Mouse (Mus musculus): ENCODE data around the gene Ccnt1. TPM values are rescaled to one million over a fixed set of nuclear protein-coding genes. Genes with fewer than 3 reads are reported as not detected.
A peak's percentile ranks its signal among the peaks of the same experiment; 100 is the strongest.

Ccnt1 gene
- polyA plus RNA-seq, 1 experiment = 26.8 TPM

- DNase-seq = no peak
- no peak overlapping the region for H3K27ac ChIP-seq (ENCODE audit: control insufficient read depth, insufficient read depth, low read length)
- H3K4me3 ChIP-seq (ENCODE audit: control insufficient read depth, insufficient read depth, low read length) = no peak overlapping the region
- peaks cover 1% of the 10 kb centered on the region for H3K4me1 ChIP-seq (replicated peaks; ENCODE audit: control insufficient read depth, insufficient read depth, low read length)
- no peak for TF ChIP-seq CTCF (IDR thresholded peaks at IDR 0.05; ENCODE audit: borderline replicate concordance, control insufficient read depth, extremely low read depth, insufficient read depth, low read length, poor library complexity)
- TF ChIP-seq POLR2A (IDR thresholded peaks at IDR 0.05; ENCODE audit: control insufficient read depth, extremely low read depth, insufficient read depth, low read length, poor library complexity) = no peak
- no peaks in the 10 kb centered on the region for H3K27me3 ChIP-seq (ENCODE audit: control insufficient read depth, insufficient read depth, low read length)
- peaks cover 13% of the 10 kb centered on the region for H3K36me3 ChIP-seq (ENCODE audit: control insufficient read depth, insufficient read depth, low read length)
- WGBS = 75% methylated on average over 4 of the region's 4 CpGs
These were observed 32.8 kb downstream of the Ccnt1 start for GRCm38 (mm10) chr15:98537923-98538322.

- no peak overlapping the region for H3K4me3 ChIP-seq (ENCODE audit: control insufficient read depth, insufficient read depth, low read length)
- H3K27me3 ChIP-seq (ENCODE audit: control insufficient read depth, insufficient read depth, low read length) = no peaks in the 10 kb centered on the region
- 91% methylated on average over 8 of the region's 8 CpGs for WGBS
- H3K36me3 ChIP-seq (ENCODE audit: control insufficient read depth, insufficient read depth, low read length) = peaks cover 5% of the 10 kb centered on the region; the same call in 1 of the 2 replicates
- no peak for DNase-seq
- H3K27ac ChIP-seq (ENCODE audit: control insufficient read depth, insufficient read depth, low read length) = no peak overlapping the region
- no peak for TF ChIP-seq POLR2A (IDR thresholded peaks at IDR 0.05; ENCODE audit: control insufficient read depth, extremely low read depth, insufficient read depth, low read length, poor library complexity)
- no peak for TF ChIP-seq CTCF (IDR thresholded peaks at IDR 0.05; ENCODE audit: borderline replicate concordance, control insufficient read depth, extremely low read depth, insufficient read depth, low read length, poor library complexity)
- H3K4me1 ChIP-seq (replicated peaks; ENCODE audit: control insufficient read depth, insufficient read depth, low read length) = peaks cover 8% of the 10 kb centered on the region
These were observed 33.8 kb downstream of the Ccnt1 start for GRCm38 (mm10) chr15:98536828-98537510.

- Histone ChIP-seq H3K27me3 (ENCODE audit: control insufficient read depth, insufficient read depth, low read length) (no peaks in the 10 kb centered on the region), H3K36me3 (ENCODE audit: control insufficient read depth, insufficient read depth, low read length) (peaks cover 13% of the 10 kb centered on the region; the same call in 1 of the 2 replicates), H3K4me3 (ENCODE audit: control insufficient read depth, insufficient read depth, low read length) (no peak overlapping the region), H3K27ac (ENCODE audit: control insufficient read depth, insufficient read depth, low read length) (no peak overlapping the region), H3K4me1 (replicated peaks; ENCODE audit: control insufficient read depth, insufficient read depth, low read length) (peaks cover 8% of the 10 kb centered on the region)
- TF ChIP-seq POLR2A (IDR thresholded peaks at IDR 0.05; ENCODE audit: control insufficient read depth, extremely low read depth, insufficient read depth, low read length, poor library complexity) (no peak), CTCF (IDR thresholded peaks at IDR 0.05; ENCODE audit: borderline replicate concordance, control insufficient read depth, extremely low read depth, insufficient read depth, low read length, poor library complexity) (no peak)
- no peak for DNase-seq
- whole genome bisulfite sequencing = 82% methylated on average over 4 of the region's 4 CpGs
These were observed 34.8 kb downstream of the Ccnt1 start for GRCm38 (mm10) chr15:98535921-98536320.

- peak within 1 kb of the TSS; percentile 68 for H3K27ac ChIP-seq (ENCODE audit: control insufficient read depth, insufficient read depth, low read length)
- peaks cover 28% of the 10 kb centered on the region for H3K36me3 ChIP-seq (ENCODE audit: control insufficient read depth, insufficient read depth, low read length)
- TF ChIP-seq CTCF (IDR thresholded peaks at IDR 0.05; ENCODE audit: borderline replicate concordance, control insufficient read depth, extremely low read depth, insufficient read depth, low read length, poor library complexity) (no peak), POLR2A (IDR thresholded peaks at IDR 0.05; ENCODE audit: control insufficient read depth, extremely low read depth, insufficient read depth, low read length, poor library complexity) (peak; percentile 99)
- WGBS = under 1% methylated on average over 69 of the region's 70 CpGs
- H3K27me3 ChIP-seq (ENCODE audit: control insufficient read depth, insufficient read depth, low read length) = no peaks in the 10 kb centered on the region
- peak within 1 kb of the TSS; percentile 77 for H3K4me3 ChIP-seq (ENCODE audit: control insufficient read depth, insufficient read depth, low read length)
- DNase-seq = peak; percentile 98
- peaks cover 8% of the 10 kb centered on the region for H3K4me1 ChIP-seq (replicated peaks; ENCODE audit: control insufficient read depth, insufficient read depth, low read length)
These were observed 36.7 kb downstream of the Ccnt1 start, which contains the start of gene Kansl2 for GRCm38 (mm10) chr15:98533881-98534627. Gene Kansl2, minus strand, starts transcription at chr15:98534264.

- H3K4me3 ChIP-seq (ENCODE audit: control insufficient read depth, insufficient read depth, low read length) = peak overlapping the region; percentile 77
- WGBS = under 1% methylated on average over 18 of the region's 18 CpGs
- H3K27me3 ChIP-seq (ENCODE audit: control insufficient read depth, insufficient read depth, low read length) = no peaks in the 10 kb centered on the region
- peak overlapping the region; percentile 39; the same call in 1 of the 2 replicates for H3K27ac ChIP-seq (ENCODE audit: control insufficient read depth, insufficient read depth, low read length)
- H3K36me3 ChIP-seq (ENCODE audit: control insufficient read depth, insufficient read depth, low read length) = peaks cover 36% of the 10 kb centered on the region
- peak; percentile 20 for DNase-seq
- H3K4me1 ChIP-seq (replicated peaks; ENCODE audit: control insufficient read depth, insufficient read depth, low read length) = peaks cover 8% of the 10 kb centered on the region
- no peak for TF ChIP-seq POLR2A (IDR thresholded peaks at IDR 0.05; ENCODE audit: control insufficient read depth, extremely low read depth, insufficient read depth, low read length, poor library complexity)
These were observed 37.6 kb downstream of the Ccnt1 start for GRCm38 (mm10) chr15:98533035-98533531.

- Histone ChIP-seq H3K27ac (ENCODE audit: control insufficient read depth, insufficient read depth, low read length) (no peak overlapping the region), H3K4me1 (replicated peaks; ENCODE audit: control insufficient read depth, insufficient read depth, low read length) (peaks cover 8% of the 10 kb centered on the region)
- TF ChIP-seq POLR2A (IDR thresholded peaks at IDR 0.05; ENCODE audit: control insufficient read depth, extremely low read depth, insufficient read depth, low read length, poor library complexity) (no peak), CTCF (IDR thresholded peaks at IDR 0.05; ENCODE audit: borderline replicate concordance, control insufficient read depth, extremely low read depth, insufficient read depth, low read length, poor library complexity) (no peak)
These were observed 38.4 kb downstream of the Ccnt1 start for GRCm38 (mm10) chr15:98532281-98532680.

More at GRCm38 (mm10) chr15:98532281-98532680, 38.4 kb downstream of the Ccnt1 start:
- no peaks in the 10 kb centered on the region for H3K27me3 ChIP-seq (ENCODE audit: control insufficient read depth, insufficient read depth, low read length)
- 23% methylated on average over 5 of the region's 5 CpGs for WGBS
- no peak overlapping the region for H3K4me3 ChIP-seq (ENCODE audit: control insufficient read depth, insufficient read depth, low read length)
- no peak for DNase-seq
- H3K36me3 ChIP-seq (ENCODE audit: control insufficient read depth, insufficient read depth, low read length) = peaks cover 44% of the 10 kb centered on the region
